9 mouse cellular contexts compared by ENCODE assay signal in the genomic region with DNA sequence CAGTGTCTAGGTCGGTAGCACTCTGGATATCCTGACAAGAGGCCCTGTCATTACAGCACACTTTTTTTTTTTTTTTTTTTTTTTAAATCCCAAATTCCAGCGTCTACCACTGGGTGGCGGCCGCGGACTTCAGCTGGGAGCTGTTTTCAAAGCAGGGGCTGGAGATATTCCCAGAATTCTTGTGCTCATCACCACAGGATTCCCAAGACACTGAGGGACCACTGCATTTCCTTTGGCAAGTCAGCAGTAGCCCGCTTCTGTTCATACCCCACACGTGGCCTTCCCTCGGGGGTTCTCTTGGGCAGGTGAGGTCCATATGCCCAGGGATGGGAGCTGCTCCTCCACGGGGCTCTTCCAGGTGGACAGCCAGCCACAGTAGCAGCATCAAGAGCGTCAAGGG. TPM values are rescaled to one million over a fixed set of nuclear protein-coding genes. Genes with fewer than 3 reads are reported as not detected.
DNase-seq lines count a peak whose midpoint lies in the region; ATAC-seq lines count a peak whose summit lies in the region.
"Had no signal": no experiment of that assay in that cellular context is flagged by ENCODE, and none has a peak within 500 bp of the region (broad histone marks: within the 10 kb centered on the region; RNA-seq: fewer than 3 reads in every experiment).

No protein-coding gene starts in this region.

- H3K27ac ChIP-seq in heart, embryonic 12.5 days (ENCODE audit: poor library complexity, severe bottlenecking): no peak overlapping the region
- no peak overlapping the region for H3K27ac ChIP-seq in forebrain, embryonic 11.5 days (ENCODE audit: low read depth, low read length)
- no peak overlapping the region for H3K27ac ChIP-seq in midbrain, embryonic 13.5 days

- no peak for ATAC-seq in heart, embryonic 12.5 days (ENCODE audit: insufficient number of reproducible peaks, low FRiP score)
- ATAC-seq in forebrain, embryonic 11.5 days (replicated peaks; ENCODE audit: low FRiP score): 0 out of 2 replicates have a peak, but pooled peaks have one; percentile 24
- peak; percentile 74 for ATAC-seq in midbrain, embryonic 13.5 days
- no peak for ATAC-seq in megakaryocyte, adult 5-6 weeks (ENCODE audit: poor library complexity, severe bottlenecking)

- no peak overlapping the region for H3K4me3 ChIP-seq in heart, embryonic 12.5 days
- H3K4me3 ChIP-seq in forebrain, embryonic 11.5 days (ENCODE audit: low read depth, low read length): no peak overlapping the region
- no peak overlapping the region for H3K4me3 ChIP-seq in midbrain, embryonic 13.5 days (replicated peaks)

- H3K9me3 ChIP-seq in heart, embryonic 12.5 days (replicated peaks): no peaks in the 10 kb centered on the region
- no peaks in the 10 kb centered on the region for H3K9me3 ChIP-seq in forebrain, embryonic 11.5 days (ENCODE audit: control insufficient read depth, low read length)
- no peaks in the 10 kb centered on the region for H3K9me3 ChIP-seq in midbrain, embryonic 13.5 days

- peaks cover 28% of the 10 kb centered on the region for H3K27me3 ChIP-seq in heart, embryonic 12.5 days (replicated peaks)
- no peaks in the 10 kb centered on the region for H3K27me3 ChIP-seq in forebrain, embryonic 11.5 days (ENCODE audit: control insufficient read depth, insufficient read depth, low read length)
- H3K27me3 ChIP-seq in midbrain, embryonic 13.5 days: no peaks in the 10 kb centered on the region

- no peaks in the 10 kb centered on the region for H3K4me1 ChIP-seq in heart, embryonic 12.5 days (replicated peaks)
- no peaks in the 10 kb centered on the region for H3K4me1 ChIP-seq in forebrain, embryonic 11.5 days (replicated peaks; ENCODE audit: control insufficient read depth, insufficient read depth, low read length)
- no peaks in the 10 kb centered on the region for H3K4me1 ChIP-seq in midbrain, embryonic 13.5 days (replicated peaks)

- H3K36me3 ChIP-seq in heart, embryonic 12.5 days: no peaks in the 10 kb centered on the region
- H3K36me3 ChIP-seq in forebrain, embryonic 11.5 days (ENCODE audit: control insufficient read depth, insufficient read depth, low read length): no peaks in the 10 kb centered on the region
- H3K36me3 ChIP-seq in midbrain, embryonic 13.5 days: no peaks in the 10 kb centered on the region

- no peak overlapping the region for H3K9ac ChIP-seq in heart, embryonic 12.5 days
- H3K9ac ChIP-seq in forebrain, embryonic 11.5 days (ENCODE audit: low read length): no peak overlapping the region
- no peak overlapping the region for H3K9ac ChIP-seq in midbrain, embryonic 13.5 days (replicated peaks)

- peak; percentile 3 to 29 for DNase-seq in heart, adult 18-20 months
- DNase-seq in A20 (ENCODE audit: low read depth, low spot score): peak; percentile 48
- peak; percentile 58 for DNase-seq in brain, embryonic 18.5 days (ENCODE audit: low read depth, low spot score)
- DNase-seq in forebrain, embryonic 11.5 days (ENCODE audit: low spot score): peak; percentile 74
- DNase-seq in layer of hippocampus, adult 18-20 months (ENCODE audit: low spot score in 2 of 2): peak; percentile 25 to 61

- H3K4me2 ChIP-seq in heart, embryonic 12.5 days: no peak overlapping the region
- H3K4me2 ChIP-seq in forebrain, embryonic 11.5 days (ENCODE audit: low read depth, low read length, severe bottlenecking): no peak overlapping the region
- no peak overlapping the region for H3K4me2 ChIP-seq in midbrain, embryonic 13.5 days (replicated peaks)

- WGBS in heart, embryonic 12.5 days: 18% methylated on average over 10 of the region's 10 CpGs
- WGBS in forebrain, embryonic 11.5 days: 20% methylated on average over 10 of the region's 10 CpGs
- WGBS in midbrain, embryonic 13.5 days: 20% methylated on average over 10 of the region's 10 CpGs

RNA-seq across cellular contexts. Expression of gene Olfr1414, which starts 2.9 kb away (rescaled TPM):
- not detected for total RNA-seq in heart, adult 18-20 months (2021)
- polyA plus RNA-seq in heart, embryonic 12.5 days (2016; fragmentation: Nextera tagmentation; extraction: Ambion mirVana): not detected in 2 replicates
- not detected in 2 replicates for polyA plus RNA-seq in forebrain, embryonic 11.5 days (2014; fragmentation: Nextera tagmentation; extraction: Ambion mirVana)
- total RNA-seq in layer of hippocampus, adult 18-20 months (2021): not detected
- polyA plus RNA-seq in midbrain, embryonic 13.5 days (2015; fragmentation: Nextera tagmentation; extraction: Ambion mirVana): not detected in 2 replicates
- total RNA-seq in megakaryocyte, adult 5-6 weeks (2015): not detected in 2 replicates
- not detected in 2 replicates for total RNA-seq in megakaryocyte, adult 5-6 weeks (2017)
- total RNA-seq: left cerebral cortex, adult 8-10 months had no signal

RNA-seq across cellular contexts. Expression of gene Olfr1415, which starts 25.5 kb away (rescaled TPM):
- total RNA-seq in heart, adult 18-20 months (2021): not detected
- polyA plus RNA-seq in heart, embryonic 12.5 days (2016; fragmentation: Nextera tagmentation; extraction: Ambion mirVana): not detected in 2 replicates
- polyA plus RNA-seq in forebrain, embryonic 11.5 days (2014; fragmentation: Nextera tagmentation; extraction: Ambion mirVana): not detected in 2 replicates
- total RNA-seq in layer of hippocampus, adult 18-20 months (2021): not detected
- polyA plus RNA-seq in midbrain, embryonic 13.5 days (2015; fragmentation: Nextera tagmentation; extraction: Ambion mirVana): not detected in 2 replicates
- total RNA-seq in megakaryocyte, adult 5-6 weeks (2015): not detected in 2 replicates
- not detected in 2 replicates for total RNA-seq in megakaryocyte, adult 5-6 weeks (2017)
- total RNA-seq: left cerebral cortex, adult 8-10 months had no signal

RNA-seq across cellular contexts. Expression of gene Olfr1416, which starts 36.5 kb away (rescaled TPM):
- total RNA-seq in heart, adult 18-20 months (2021): not detected
- not detected in 2 replicates for polyA plus RNA-seq in heart, embryonic 12.5 days (2016; fragmentation: Nextera tagmentation; extraction: Ambion mirVana)
- not detected in 2 replicates for polyA plus RNA-seq in forebrain, embryonic 11.5 days (2014; fragmentation: Nextera tagmentation; extraction: Ambion mirVana)
- total RNA-seq in layer of hippocampus, adult 18-20 months (2021): not detected
- polyA plus RNA-seq in midbrain, embryonic 13.5 days (2015; fragmentation: Nextera tagmentation; extraction: Ambion mirVana): not detected in 2 replicates
- not detected in 2 replicates for total RNA-seq in megakaryocyte, adult 5-6 weeks (2015)
- not detected in 2 replicates for total RNA-seq in megakaryocyte, adult 5-6 weeks (2017)
- total RNA-seq: left cerebral cortex, adult 8-10 months had no signal

RNA-seq across cellular contexts. Expression of gene Ndufa10, which starts 47.7 kb away (rescaled TPM):
- 1,000 to 10,000 TPM in 1 of 2 experiments, 100 to 1,000 TPM in 1; 883 to 1,003 TPM for total RNA-seq in heart, adult 18-20 months (2021)
- polyA plus RNA-seq in heart, embryonic 12.5 days (2016; fragmentation: Nextera tagmentation; extraction: Ambion mirVana): 406 and 431 TPM in 2 replicates
- 262 and 271 TPM in 2 replicates for polyA plus RNA-seq in forebrain, embryonic 11.5 days (2014; fragmentation: Nextera tagmentation; extraction: Ambion mirVana)
- total RNA-seq in layer of hippocampus, adult 18-20 months (2021): 100 to 1,000 TPM; 249 to 266 TPM
- polyA plus RNA-seq in midbrain, embryonic 13.5 days (2015; fragmentation: Nextera tagmentation; extraction: Ambion mirVana): 271 and 284 TPM in 2 replicates
- 112 TPM in 2 replicates for total RNA-seq in megakaryocyte, adult 5-6 weeks (2015)
- 72.1 and 76.6 TPM in 2 replicates for total RNA-seq in megakaryocyte, adult 5-6 weeks (2017)

RNA-seq across cellular contexts. Expression of gene Olfr1413, which starts 49.7 kb away (rescaled TPM):
- not detected for total RNA-seq in heart, adult 18-20 months (2021)
- polyA plus RNA-seq in heart, embryonic 12.5 days (2016; fragmentation: Nextera tagmentation; extraction: Ambion mirVana): not detected in 2 replicates
- not detected in 2 replicates for polyA plus RNA-seq in forebrain, embryonic 11.5 days (2014; fragmentation: Nextera tagmentation; extraction: Ambion mirVana)
- total RNA-seq in layer of hippocampus, adult 18-20 months (2021): not detected
- polyA plus RNA-seq in midbrain, embryonic 13.5 days (2015; fragmentation: Nextera tagmentation; extraction: Ambion mirVana): not detected in 2 replicates
- total RNA-seq in megakaryocyte, adult 5-6 weeks (2015): not detected in 2 replicates
- not detected in 2 replicates for total RNA-seq in megakaryocyte, adult 5-6 weeks (2017)
- total RNA-seq: left cerebral cortex, adult 8-10 months had no signal

Comparison
In these comparisons a context has a peak if more than half of its experiments do, and no peak if none do; other contexts are left out.
1. DNase-seq: peak in every context shown above with its lines; median percentile 74 in forebrain, embryonic 11.5 days; 58 in brain, embryonic 18.5 days; 48 in A20; 43 in layer of hippocampus, adult 18-20 months; 16 in heart, adult 18-20 months.
2. ATAC-seq: peak in forebrain, embryonic 11.5 days (single experiment) and midbrain, embryonic 13.5 days (single experiment); none in heart, embryonic 12.5 days (single experiment) and megakaryocyte, adult 5-6 weeks (single experiment).